In genomic region chr6:49590927-49591631, GRCm38 (mm10) we compare ENCODE assay signal across 10 mouse cellular contexts.
DNase-seq lines count a peak whose midpoint lies in the region; ATAC-seq and TF ChIP-seq lines count a peak whose summit lies in the region.
"Had no signal": no experiment of that assay in that cellular context is flagged by ENCODE, and none has a peak within 500 bp of the region (broad histone marks: within the 10 kb centered on the region; RNA-seq: fewer than 3 reads in every experiment).

No protein-coding gene starts in this region.

- ATAC-seq in heart, embryonic 12.5 days (ENCODE audit: insufficient number of reproducible peaks, low FRiP score), result no peak
- ATAC-seq in kidney, embryonic 15.5 days (replicated peaks; ENCODE audit: low FRiP score), result no peak
- ATAC-seq: activated CD4-positive, CD25-positive, alpha-beta regulatory T cell, adult 4 months had no signal

- no peak overlapping the region for H3K4me3 ChIP-seq in heart, embryonic 12.5 days
- H3K4me3 ChIP-seq in kidney, embryonic 15.5 days (replicated peaks), result no peak overlapping the region

- TF ChIP-seq CTCF in brain, embryonic 14.5 days (IDR thresholded peaks at IDR 0.05; ENCODE audit: borderline replicate concordance, extremely low read depth, insufficient read depth, insufficient read length), result no peak

- peak; percentile 96 for DNase-seq in heart, adult 11 months
- DNase-seq in brain, embryonic 14.5 days (ENCODE audit: low read depth), result peak; percentile 79
- peak; percentile 35 to 56 for DNase-seq in frontal cortex, postnatal 36 days (ENCODE audit: low spot score in 2 of 2)
- DNase-seq in layer of hippocampus, postnatal 10 days (ENCODE audit: low spot score in 2 of 2), result peak; percentile 36 to 58
- DNase-seq in urinary bladder, adult 2 months (ENCODE audit: low spot score), result no peak
- DNase-seq in MN1 (ENCODE audit: low spot score), result no peak

- TF ChIP-seq POLR2A in brain, embryonic 14.5 days (IDR thresholded peaks at IDR 0.05; ENCODE audit: borderline replicate concordance, extremely low read depth, insufficient read depth, insufficient read length, poor library complexity, severe bottlenecking), result no peak

- H3K4me1 ChIP-seq in heart, embryonic 12.5 days (replicated peaks), result peaks cover 29% of the 10 kb centered on the region
- no peaks in the 10 kb centered on the region for H3K4me1 ChIP-seq in kidney, embryonic 15.5 days

- no peak overlapping the region for H3K27ac ChIP-seq in heart, embryonic 12.5 days (ENCODE audit: poor library complexity, severe bottlenecking)
- H3K27ac ChIP-seq in kidney, embryonic 15.5 days, result no peak overlapping the region

- no peak overlapping the region for H3K9ac ChIP-seq in heart, embryonic 12.5 days
- H3K9ac ChIP-seq in kidney, embryonic 15.5 days, result no peak overlapping the region

- no peaks in the 10 kb centered on the region for H3K36me3 ChIP-seq in heart, embryonic 12.5 days
- H3K36me3 ChIP-seq in kidney, embryonic 15.5 days, result no peaks in the 10 kb centered on the region

- WGBS in heart, embryonic 12.5 days, result 56% methylated on average over 7 of the region's 7 CpGs
- WGBS in kidney, embryonic 15.5 days, result 84% methylated on average over 7 of the region's 7 CpGs

- H3K9me3 ChIP-seq in heart, embryonic 12.5 days (replicated peaks), result no peaks in the 10 kb centered on the region
- no peaks in the 10 kb centered on the region for H3K9me3 ChIP-seq in kidney, embryonic 15.5 days (replicated peaks)

- H3K4me2 ChIP-seq in heart, embryonic 12.5 days, result no peak overlapping the region
- no peak overlapping the region for H3K4me2 ChIP-seq in kidney, embryonic 15.5 days
- H3K4me2 ChIP-seq: midbrain, embryonic 11.5 days had no signal

- H3K27me3 ChIP-seq in heart, embryonic 12.5 days (replicated peaks), result no peaks in the 10 kb centered on the region
- H3K27me3 ChIP-seq in kidney, embryonic 15.5 days, result no peaks in the 10 kb centered on the region

Comparison
In these comparisons a context has a peak if more than half of its experiments do, and no peak if none do; other contexts are left out.
1. DNase-seq: peak in heart, adult 11 months (single experiment), brain, embryonic 14.5 days (single experiment), frontal cortex, postnatal 36 days (2 of 2) and layer of hippocampus, postnatal 10 days (2 of 2); none in urinary bladder, adult 2 months (single experiment) and MN1 (single experiment).